Mouse (Mus musculus) embryonic facial prominence, embryonic 10.5 days (tissue): ENCODE data around the gene Nemf. TPM values are rescaled to one million over a fixed set of nuclear protein-coding genes. Genes with fewer than 3 reads are reported as not detected.
A peak's percentile ranks its signal among the peaks of the same experiment; 100 is the strongest.
"Not testable (repeated sequence)": the region's sequence is repeated elsewhere in the genome, so short reads cannot be mapped to it uniquely, and the experiment has no call there.

Experiments
- DNase-seq: peaks from one replicate; pipeline ENCODE4 v3.0.0-alpha.2; 2017; ENCODE audit warnings: low spot score
- H3K27ac ChIP-seq: fragments of 300-500 bp; sonication (generic); replicated peaks from 2 replicates; pipeline ENCODE4 v1.5.1; 2016; ENCODE audit warnings: mild to moderate bottlenecking
- H3K27me3 ChIP-seq: fragments of 300-500 bp; sonication (generic); replicated peaks from 2 replicates; pipeline ENCODE4 v1.6.1; 2016; ENCODE audit warnings: low read depth, mild to moderate bottlenecking; ENCODE audit not compliant: poor library complexity, severe bottlenecking
- H3K36me3 ChIP-seq: fragments of 300-500 bp; sonication (generic); replicated peaks from 2 replicates; pipeline ENCODE4 v1.6.1; 2016; ENCODE audit warnings: mild to moderate bottlenecking, moderate library complexity
- H3K4me1 ChIP-seq: fragments of 300-500 bp; sonication (generic); 2 replicates; pipeline ENCODE4 v1.6.1; 2016
- H3K4me3 ChIP-seq: fragments of 300-500 bp; sonication (generic); 2 replicates; pipeline ENCODE4 v1.5.1; 2016; ENCODE audit warnings: mild to moderate bottlenecking, moderate library complexity
- H3K9me3 ChIP-seq: fragments of 300-500 bp; sonication (generic); 2 replicates; pipeline ENCODE4 v1.6.1; 2016; ENCODE audit warnings: mild to moderate bottlenecking
- WGBS: fragments of 180-500 bp; shearing (Covaris S2); methylation state at CpG from one replicate; pipeline ENCODE4 v1.1.7; 2016; 5-methylcytosine and 5-hydroxymethylcytosine counted together
- polyA plus RNA-seq: library from polyadenylated mRNA; unstranded; fragments of >200 nt; fragmentation: Nextera tagmentation; extraction: Ambion mirVana; gene quantifications from 2 replicates; pipeline ENCODE4 v1.2.1, GENCODE M21; 2016

The Nemf gene
- 95.0 and 98.7 TPM in 2 replicates for polyA plus RNA-seq

DNA sequence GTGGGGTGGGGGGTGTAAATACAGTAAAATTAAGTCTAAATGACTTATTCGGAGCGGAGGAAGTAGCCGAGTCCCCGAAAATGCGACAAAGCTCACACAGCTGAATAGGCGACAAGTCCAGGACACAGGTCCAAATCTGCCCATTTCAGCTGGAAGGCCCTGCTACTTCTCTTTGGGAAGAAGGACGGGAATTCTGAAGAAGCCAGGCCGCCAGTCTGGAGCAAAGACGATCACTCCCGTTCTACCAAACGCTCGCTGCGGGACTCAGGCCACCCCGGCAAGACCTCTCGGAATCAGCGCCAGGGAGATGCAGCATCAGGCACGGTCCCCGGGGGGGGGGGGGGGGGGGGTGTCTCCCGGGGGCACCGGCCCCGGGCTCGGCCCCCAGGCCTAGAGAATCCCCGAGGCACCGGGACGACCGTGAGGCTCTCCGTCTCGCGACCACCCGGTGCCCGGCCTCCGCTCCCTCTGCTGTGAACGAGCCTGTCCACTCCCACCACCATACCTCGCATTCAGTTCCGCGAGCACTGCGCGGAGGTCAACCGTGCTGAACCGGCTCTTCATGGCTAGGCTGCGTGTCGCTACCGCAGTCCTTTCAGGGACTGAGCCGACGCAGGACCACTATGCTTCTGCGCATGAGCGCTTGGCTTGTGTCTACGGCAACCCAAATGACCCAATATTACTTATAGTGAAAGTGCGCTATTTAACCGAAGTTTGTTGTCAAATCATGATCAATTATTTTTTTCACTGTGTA is at the start of gene Nemf:
TSS of gene Nemf (minus strand) at position 620 of the 754 bp plus-strand sequence.
- WGBS, result under 1% methylated on average over 50 of the region's 50 CpGs
- peak; percentile 84 for DNase-seq

DNA sequence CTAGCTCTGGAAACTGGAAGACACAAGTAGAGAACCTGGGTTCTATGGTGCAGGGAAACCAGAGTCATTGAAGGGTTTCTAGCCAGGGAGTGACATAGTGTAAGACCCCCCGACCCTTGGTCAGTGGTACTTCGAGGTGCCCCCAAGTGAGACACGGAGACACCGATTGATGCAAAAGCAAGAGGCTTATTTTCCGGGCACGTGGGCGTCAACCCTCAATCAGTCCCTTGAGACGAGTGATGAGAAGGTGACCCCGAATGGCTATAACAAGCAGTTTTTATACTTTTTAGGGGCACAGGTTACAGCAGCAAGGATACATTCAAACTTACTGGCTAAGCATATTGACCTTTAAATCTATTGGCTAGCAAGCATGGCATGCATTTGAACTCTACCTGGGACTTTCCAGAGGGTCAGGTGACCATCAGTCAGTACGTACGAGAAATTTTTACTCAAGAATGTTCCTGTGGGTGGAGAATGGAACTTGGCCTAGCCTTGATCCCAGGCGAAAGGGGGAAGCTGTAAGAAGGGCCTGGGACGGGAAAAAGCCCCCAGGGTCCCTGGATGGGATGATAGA is 45.7 kb upstream of the Nemf start:
- WGBS, result 90% methylated on average over 13 of the region's 13 CpGs
- H3K9me3 ChIP-seq, result no peaks in the 10 kb centered on the region
- H3K27me3 ChIP-seq, result no peaks in the 10 kb centered on the region
- H3K36me3 ChIP-seq, result no peaks in the 10 kb centered on the region
- H3K4me1 ChIP-seq, result no peaks in the 10 kb centered on the region
- H3K27ac ChIP-seq, result no peak overlapping the region
- no peak overlapping the region for H3K4me3 ChIP-seq
- no peak for DNase-seq

More for the DNA sequence above, at the start of gene Nemf:
- Histone ChIP-seq H3K4me1 (peaks cover 10% of the 10 kb centered on the region; the same call in 1 of the 2 replicates), H3K36me3 (peaks cover 39% of the 10 kb centered on the region), H3K27me3 (no peaks in the 10 kb centered on the region), H3K4me3 (peak within 1 kb of the TSS; percentile 93), H3K9me3 (no peaks in the 10 kb centered on the region), H3K27ac (peak within 1 kb of the TSS; percentile 91)

DNA sequence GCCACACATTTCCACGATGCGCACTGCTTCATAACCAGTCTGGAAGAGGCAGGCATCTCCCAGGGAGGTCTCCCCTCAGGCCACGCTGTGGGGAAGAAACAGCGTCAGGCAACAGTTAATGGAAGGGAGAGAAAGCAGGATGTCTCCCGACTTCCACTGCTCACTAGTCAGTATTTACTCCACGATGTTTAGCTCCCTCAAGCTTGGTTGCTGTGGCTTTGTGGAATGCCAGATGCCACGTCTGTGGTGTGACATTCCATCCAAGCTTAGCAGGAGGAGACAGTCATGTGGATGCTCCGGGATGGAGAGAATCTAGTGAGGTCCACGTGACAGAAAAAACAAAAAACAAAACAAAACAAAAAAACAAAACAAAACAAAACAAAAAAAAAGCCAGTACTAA is 45.1 kb upstream of the Nemf start:
- H3K36me3 ChIP-seq, result no peaks in the 10 kb centered on the region
- no peak for DNase-seq
- H3K4me1 ChIP-seq, result no peaks in the 10 kb centered on the region
- H3K27me3 ChIP-seq, result no peaks in the 10 kb centered on the region
- WGBS, result 63% methylated on average over 9 of the region's 9 CpGs
- no peaks in the 10 kb centered on the region for H3K9me3 ChIP-seq
- no peak overlapping the region for H3K4me3 ChIP-seq
- H3K27ac ChIP-seq, result no peak overlapping the region

DNA sequence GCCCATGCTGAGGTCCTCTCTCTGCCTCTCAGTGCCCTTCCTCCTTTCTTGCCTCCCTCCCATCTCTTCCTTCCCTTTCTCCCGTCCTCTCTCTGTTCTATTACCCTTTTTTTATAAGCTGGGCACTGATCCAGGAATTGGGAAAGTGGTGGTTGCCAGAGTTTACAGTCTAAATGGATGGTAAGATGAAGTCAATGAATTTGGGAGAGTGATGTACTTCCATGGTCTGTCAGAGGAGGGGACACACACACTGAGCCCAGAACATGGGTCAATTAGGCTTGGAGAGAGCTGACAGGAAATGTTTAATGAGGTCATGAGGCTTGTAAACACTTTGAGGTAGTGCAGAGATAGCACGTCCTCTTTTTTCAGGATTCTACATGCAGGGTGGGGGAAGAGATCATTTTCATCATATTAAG is 43.9 kb upstream of the Nemf start:
- no peak for DNase-seq
- Histone ChIP-seq H3K27ac (no peak overlapping the region), H3K27me3 (no peaks in the 10 kb centered on the region), H3K4me3 (no peak overlapping the region), H3K36me3 (no peaks in the 10 kb centered on the region), H3K4me1 (no peaks in the 10 kb centered on the region), H3K9me3 (no peaks in the 10 kb centered on the region)
- 41% methylated on average over 2 of the region's 2 CpGs for WGBS

DNA sequence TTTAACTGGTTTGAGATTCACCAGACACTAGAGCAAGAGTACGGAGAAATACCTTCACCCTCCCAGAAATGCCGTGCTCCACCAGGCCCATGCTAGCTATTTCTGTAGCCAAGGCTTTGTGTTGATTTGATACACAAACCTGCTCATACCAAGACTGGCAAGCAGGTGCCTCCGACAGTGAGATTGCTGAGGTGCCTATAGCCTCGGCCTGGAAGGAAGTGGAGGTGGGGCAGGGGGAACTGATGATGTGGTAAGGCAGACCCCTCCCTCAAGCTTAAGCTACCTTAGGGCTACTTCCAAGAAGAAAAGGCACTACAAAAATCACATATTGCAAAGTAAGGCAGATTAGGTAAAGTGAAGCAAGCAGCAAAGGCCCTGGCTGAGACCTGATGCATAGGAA is 43.4 kb upstream of the Nemf start:
- Histone ChIP-seq H3K36me3 (no peaks in the 10 kb centered on the region), H3K4me1 (no peaks in the 10 kb centered on the region), H3K9me3 (no peaks in the 10 kb centered on the region), H3K4me3 (no peak overlapping the region), H3K27me3 (no peaks in the 10 kb centered on the region), H3K27ac (no peak overlapping the region)
- WGBS, result 83% methylated on average over 4 of the region's 4 CpGs
- no peak for DNase-seq

DNA sequence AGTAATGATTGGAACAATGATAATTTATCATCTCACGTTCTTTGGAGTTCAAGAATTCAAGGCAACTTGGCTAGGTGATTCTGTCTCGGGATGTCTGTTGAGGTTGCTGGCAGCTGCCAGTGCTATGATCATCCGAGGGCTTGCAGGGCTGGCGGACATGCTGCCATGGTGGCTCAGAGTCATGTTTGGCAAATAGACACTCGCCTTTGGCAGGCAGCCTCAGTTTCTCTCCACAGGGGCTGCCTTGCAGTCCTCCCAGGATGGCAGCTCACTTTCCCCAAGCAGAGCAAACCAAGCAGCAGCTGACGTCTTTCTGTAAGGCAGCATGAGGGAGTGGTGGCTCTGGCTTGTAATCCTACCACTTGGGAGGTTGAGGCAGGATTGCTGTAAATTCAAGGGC is 37.5 kb upstream of the Nemf start:
- H3K4me3 ChIP-seq, result no peak overlapping the region
- no peaks in the 10 kb centered on the region for H3K9me3 ChIP-seq
- DNase-seq, result no peak
- no peaks in the 10 kb centered on the region for H3K27me3 ChIP-seq
- WGBS, result 84% methylated on average over 6 of the region's 6 CpGs
- H3K4me1 ChIP-seq, result no peaks in the 10 kb centered on the region
- H3K36me3 ChIP-seq, result no peaks in the 10 kb centered on the region
- H3K27ac ChIP-seq, result no peak overlapping the region

DNA sequence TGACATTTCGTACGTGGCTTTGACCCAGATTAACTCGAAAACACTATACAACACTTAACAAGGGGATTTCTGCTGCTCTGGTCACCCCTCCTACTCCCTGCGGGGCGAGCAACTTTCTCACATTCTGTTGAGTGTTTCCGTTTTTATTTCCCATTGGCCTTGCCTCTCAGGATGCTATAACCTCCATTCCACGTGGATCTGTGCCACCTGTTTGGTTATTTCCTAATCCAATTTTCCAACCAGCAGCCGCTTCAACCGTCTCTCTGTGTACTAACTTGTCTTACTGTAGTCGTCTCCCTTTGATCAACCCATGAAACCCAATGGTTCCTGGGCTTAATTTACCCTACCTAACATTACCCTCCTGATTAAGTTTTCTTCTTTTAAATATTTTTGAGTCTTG is 36.1 kb upstream of the Nemf start:
- WGBS, result 80% methylated on average over 10 of the region's 10 CpGs
- Histone ChIP-seq H3K4me1 (no peaks in the 10 kb centered on the region), H3K9me3 (no peaks in the 10 kb centered on the region), H3K36me3 (no peaks in the 10 kb centered on the region), H3K27me3 (no peaks in the 10 kb centered on the region), H3K4me3 (no peak overlapping the region), H3K27ac (no peak overlapping the region)
- DNase-seq, result no peak

DNA sequence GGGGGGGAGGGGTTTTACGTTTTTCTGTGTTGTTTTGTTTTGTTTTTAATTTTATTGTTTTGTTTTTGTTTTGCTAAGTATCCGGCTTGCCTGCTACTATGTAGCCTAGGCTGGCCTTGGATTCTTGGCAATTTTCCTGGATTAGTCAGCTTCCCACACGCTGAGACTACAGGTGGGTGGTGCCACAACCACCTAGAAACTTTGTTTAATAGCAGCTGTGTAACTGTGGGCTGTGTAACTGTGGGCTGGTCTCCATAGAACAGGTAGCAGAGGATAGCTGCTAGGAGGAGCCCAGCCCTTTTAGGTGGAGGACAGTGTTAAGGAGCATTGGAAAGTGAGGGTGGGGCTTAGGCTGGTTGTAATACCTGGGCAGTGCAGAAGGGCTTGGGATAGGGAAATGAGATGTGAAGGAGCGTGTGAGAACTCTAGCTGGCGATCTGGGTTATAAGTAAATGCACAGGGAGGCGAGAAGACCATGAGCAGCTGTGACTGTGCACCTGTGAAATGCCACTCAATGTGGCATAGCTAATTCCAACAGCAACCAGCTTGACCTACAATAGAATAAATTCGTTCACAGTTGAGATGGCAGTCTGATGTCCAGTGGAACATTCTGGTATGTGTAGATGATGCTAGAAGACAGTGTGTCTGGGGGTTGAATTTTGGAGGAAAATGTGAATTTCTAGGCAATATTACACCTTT is 33.2 kb upstream of the Nemf start:
- 75% methylated on average over 7 of the region's 7 CpGs for WGBS
- Histone ChIP-seq H3K27me3 (no peaks in the 10 kb centered on the region), H3K4me1 (no peaks in the 10 kb centered on the region), H3K36me3 (no peaks in the 10 kb centered on the region), H3K4me3 (no peak overlapping the region), H3K9me3 (no peaks in the 10 kb centered on the region), H3K27ac (no peak overlapping the region)
- DNase-seq, result no peak

DNA sequence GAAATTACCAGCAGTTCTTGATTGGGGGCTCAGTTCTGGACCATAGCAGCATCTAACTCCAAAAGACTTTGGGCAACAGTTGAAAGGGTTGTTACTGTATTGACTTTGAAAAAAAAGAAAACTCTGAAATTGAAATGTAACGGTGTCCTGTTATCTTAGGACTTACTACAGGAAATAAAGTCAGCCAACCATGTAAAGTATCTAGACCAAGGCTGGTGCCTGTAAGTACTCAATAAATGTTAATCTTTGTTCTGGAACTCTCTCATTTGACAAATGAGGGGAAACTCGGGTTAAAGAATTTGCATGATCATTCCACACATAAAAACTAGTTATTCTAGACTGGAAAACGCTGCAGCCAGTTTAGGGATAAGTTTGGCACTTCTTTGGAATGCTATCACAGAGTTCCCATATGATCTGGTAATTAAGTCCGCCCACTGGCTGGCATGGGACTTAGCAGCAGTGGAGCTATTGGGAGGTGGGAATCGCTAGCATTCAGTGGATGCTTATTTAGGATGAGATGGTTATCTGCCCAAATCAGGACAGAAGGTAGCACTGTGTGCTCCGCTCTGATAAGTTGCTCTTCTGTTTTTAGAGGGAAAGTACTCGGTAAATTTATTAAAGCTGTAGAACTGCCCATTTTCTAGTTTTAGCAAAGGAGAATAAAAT is 32.4 kb upstream of the Nemf start:
- H3K27me3 ChIP-seq, result no peaks in the 10 kb centered on the region
- H3K27ac ChIP-seq, result no peak overlapping the region
- H3K36me3 ChIP-seq, result no peaks in the 10 kb centered on the region
- no peaks in the 10 kb centered on the region for H3K4me1 ChIP-seq
- H3K4me3 ChIP-seq, result no peak overlapping the region
- 78% methylated on average over 7 of the region's 7 CpGs for WGBS
- DNase-seq, result no peak
- no peaks in the 10 kb centered on the region for H3K9me3 ChIP-seq

DNA sequence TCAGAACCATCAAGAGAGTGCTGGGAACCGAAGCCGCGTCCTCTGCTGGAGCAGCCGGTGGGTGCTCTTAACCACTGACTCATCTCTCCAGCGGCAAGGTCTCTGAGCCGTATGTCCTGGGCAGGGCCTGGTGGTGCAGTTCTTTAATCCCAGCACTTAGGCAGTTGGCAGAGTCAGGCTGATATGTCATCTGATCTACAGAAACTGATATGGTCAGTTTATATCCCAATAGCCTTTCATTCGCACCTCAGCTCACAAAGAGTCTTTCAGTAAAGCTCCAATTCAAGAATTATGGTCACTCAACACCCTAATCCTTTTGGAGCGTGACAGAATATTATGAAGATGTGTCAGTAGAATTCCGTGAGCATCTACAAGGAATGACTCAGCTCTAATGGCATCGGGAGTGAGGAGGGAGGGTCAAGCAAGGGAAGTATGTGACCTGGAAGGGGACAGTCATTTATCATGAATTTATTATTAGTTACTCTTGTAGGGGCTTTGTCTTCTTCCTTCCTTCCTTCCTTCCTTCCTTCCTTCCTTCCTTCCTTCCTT is 31.4 kb upstream of the Nemf start:
- Histone ChIP-seq H3K9me3 (no peaks in the 10 kb centered on the region), H3K4me3 (no peak overlapping the region), H3K27ac (no peak overlapping the region), H3K4me1 (no peaks in the 10 kb centered on the region), H3K27me3 (no peaks in the 10 kb centered on the region), H3K36me3 (no peaks in the 10 kb centered on the region)
- DNase-seq, result no peak
- 93% methylated on average over 10 of the region's 10 CpGs for WGBS

DNA sequence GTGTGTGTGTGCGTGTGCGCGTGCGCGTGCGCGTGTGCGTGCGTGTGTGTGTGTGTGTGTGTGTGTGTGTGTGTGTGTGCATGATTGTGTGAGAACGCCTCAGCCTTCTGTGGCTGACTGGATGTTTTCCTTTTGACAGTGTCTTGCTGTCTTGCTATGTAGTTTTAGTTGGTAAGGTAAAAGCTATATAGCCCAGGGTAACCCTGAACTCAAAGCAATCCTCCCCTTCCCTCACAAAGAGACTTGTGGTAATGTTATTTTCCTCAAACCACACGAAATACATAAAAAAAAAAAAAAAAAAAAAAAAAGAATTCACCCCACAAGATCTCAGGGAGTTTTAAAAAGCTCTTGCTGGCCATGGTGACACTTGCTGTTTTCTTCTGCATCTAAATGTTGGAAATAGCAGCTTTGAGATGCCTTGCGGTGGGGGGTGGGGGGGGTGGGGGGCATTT is 29.3 kb upstream of the Nemf start:
- not testable (repeated sequence) for H3K27me3 ChIP-seq, H3K36me3 ChIP-seq, DNase-seq, H3K4me3 ChIP-seq, H3K27ac ChIP-seq, H3K9me3 ChIP-seq, H3K4me1 ChIP-seq
- WGBS, result 91% methylated on average over 12 of the region's 12 CpGs

DNA sequence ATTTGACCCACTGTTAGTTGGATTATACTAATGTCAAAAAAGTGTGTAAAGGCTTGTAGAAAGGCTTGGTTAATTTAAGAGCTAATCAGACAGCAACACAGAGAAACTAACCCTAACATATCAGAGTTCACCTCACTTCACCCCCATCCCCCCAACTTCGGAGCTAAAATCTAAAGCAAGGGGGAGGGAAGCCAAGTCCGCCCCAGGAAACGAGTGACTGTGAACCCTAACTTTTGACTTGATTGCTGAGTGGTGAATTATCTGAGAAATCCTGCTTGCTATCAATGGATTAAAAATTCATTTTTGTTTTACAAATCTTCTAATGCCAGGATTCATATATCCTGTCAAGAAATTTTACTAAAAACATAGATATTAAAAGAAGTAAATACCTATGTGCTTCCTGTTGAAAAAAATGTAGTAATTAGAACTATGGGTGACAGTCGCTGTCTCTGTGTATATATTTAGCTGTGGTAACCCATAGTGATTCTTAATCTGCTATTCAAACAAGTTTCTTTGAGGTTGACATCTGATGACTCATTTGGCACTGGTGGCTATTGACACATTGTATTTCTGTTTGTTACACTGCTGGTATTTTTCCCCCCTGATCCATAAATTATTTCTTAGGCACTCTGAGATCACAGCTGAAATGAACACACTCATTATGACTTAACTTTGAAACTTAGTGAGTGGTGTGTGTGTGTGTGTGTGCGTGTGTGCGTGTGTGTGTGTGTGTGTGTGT is 28.7 kb upstream of the Nemf start:
- Histone ChIP-seq H3K4me1 (no peaks in the 10 kb centered on the region), H3K4me3 (no peak overlapping the region), H3K27me3 (no peaks in the 10 kb centered on the region), H3K9me3 (no peaks in the 10 kb centered on the region), H3K36me3 (no peaks in the 10 kb centered on the region), H3K27ac (no peak overlapping the region)
- no peak for DNase-seq
- 85% methylated on average over 6 of the region's 6 CpGs for WGBS
